8 mouse cellular contexts compared by ENCODE assay signal in genomic region chr9:114688953-114689407, GRCm38 (mm10). TPM values are rescaled to one million over a fixed set of nuclear protein-coding genes. Genes with fewer than 3 reads are reported as not detected.
DNase-seq lines count a peak whose midpoint lies in the region; ATAC-seq and TF ChIP-seq lines count a peak whose summit lies in the region.

No protein-coding gene starts in this region.

- H3K27ac ChIP-seq in layer of hippocampus, adult 2 months: peak overlapping the region; percentile 97
- H3K27ac ChIP-seq in bone marrow, adult 2 months (ENCODE audit: control insufficient read depth, insufficient read depth, low read depth, low read length, poor library complexity): peak overlapping the region; percentile 92
- peak overlapping the region; percentile 91 for H3K27ac ChIP-seq in forebrain, embryonic 16.5 days (ENCODE audit: low read length)

- H3K4me2 ChIP-seq in forebrain, embryonic 16.5 days (ENCODE audit: low read length): peak overlapping the region; percentile 67

- peak overlapping the region; percentile 98 for H3K4me3 ChIP-seq in layer of hippocampus, adult 2 months
- H3K4me3 ChIP-seq in bone marrow, adult 2 months (replicated peaks; ENCODE audit: control insufficient read depth, low read depth, low read length): peak overlapping the region; percentile 94
- H3K4me3 ChIP-seq in forebrain, embryonic 16.5 days (replicated peaks; ENCODE audit: low read length): peak overlapping the region; percentile 86

- no peaks in the 10 kb centered on the region for H3K27me3 ChIP-seq in forebrain, embryonic 16.5 days (replicated peaks; ENCODE audit: control insufficient read depth, insufficient read depth, low read length)

- TF ChIP-seq POLR2A in bone marrow, adult 2 months (IDR thresholded peaks at IDR 0.05; ENCODE audit: borderline replicate concordance, control insufficient read depth, low read depth, low read length): no peak

- DNase-seq in layer of hippocampus, adult 2 months (ENCODE audit: low spot score in 2 of 2): no peak
- DNase-seq in layer of hippocampus, adult 11-12 months (ENCODE audit: low spot score): no peak
- DNase-seq in liver: peak; percentile 85
- no peak for DNase-seq in gastrocnemius, postnatal 10 days
- DNase-seq in B cell, adult 2 months: no peak

- peak overlapping the region; percentile 96 for H3K9ac ChIP-seq in forebrain, embryonic 16.5 days (replicated peaks; ENCODE audit: low read depth, low read length)

- no peaks in the 10 kb centered on the region for H3K9me3 ChIP-seq in forebrain, embryonic 16.5 days (ENCODE audit: control insufficient read depth, low read length)

- no peak for TF ChIP-seq CTCF in layer of hippocampus, adult 2 months (conservative IDR thresholded peaks at IDR 0.05)
- TF ChIP-seq CTCF in bone marrow, adult 2 months (IDR thresholded peaks at IDR 0.05; ENCODE audit: control insufficient read depth, insufficient read depth, low read length): no peak

- under 1% methylated on average over 50 of the region's 50 CpGs for WGBS in bone marrow, adult 2 months
- 0% methylated on average over 50 of the region's 50 CpGs for WGBS in forebrain, embryonic 16.5 days

- peak; percentile 71 for ATAC-seq in forebrain, embryonic 16.5 days
- 0 out of 2 replicates have a peak, but pooled peaks have one; percentile 9 for ATAC-seq in monocyte, adult 5-6 weeks (replicated peaks; ENCODE audit: insufficient number of reproducible peaks, low FRiP score, low TSS enrichment, poor library complexity, severe bottlenecking)

- H3K36me3 ChIP-seq in forebrain, embryonic 16.5 days (ENCODE audit: control insufficient read depth, insufficient read depth): peaks cover 10% of the 10 kb centered on the region

- peaks cover 4% of the 10 kb centered on the region; the same call in 1 of the 2 replicates for H3K4me1 ChIP-seq in bone marrow, adult 2 months (ENCODE audit: control insufficient read depth, insufficient read depth, low read length)
- peaks cover 22% of the 10 kb centered on the region for H3K4me1 ChIP-seq in forebrain, embryonic 16.5 days (replicated peaks; ENCODE audit: control insufficient read depth, insufficient read depth, low read length)

RNA-seq across cellular contexts. Expression of gene Dync1li1, which starts 0.4 kb away (rescaled TPM):
- 10 to 100 TPM; 96.5 to 97.1 TPM for total RNA-seq in layer of hippocampus, adult 2 months (2021)
- polyA plus RNA-seq in bone marrow, adult 2 months (2011; ENCODE audit: insufficient read depth, insufficient read length, low replicate concordance, missing spikeins): 17.9 and 25.0 TPM in 2 replicates
- 92.9 and 110 TPM in 2 replicates for polyA plus RNA-seq in forebrain, embryonic 16.5 days (2015; fragmentation: Nextera tagmentation; extraction: Ambion mirVana)
- total RNA-seq in monocyte, adult 5-6 weeks (2017): 66.7 to 93.5 TPM (median 91.6 TPM) in 3 replicates
- total RNA-seq in gastrocnemius, postnatal 10 days (2021): 10 to 100 TPM; 37.9 to 38.4 TPM

RNA-seq across cellular contexts. Expression of gene Cmtm6, which starts 41.9 kb away (rescaled TPM):
- total RNA-seq in layer of hippocampus, adult 2 months (2021): 10 to 100 TPM; 19.2 to 25.6 TPM
- 12.4 and 21.3 TPM in 2 replicates for polyA plus RNA-seq in bone marrow, adult 2 months (2011; ENCODE audit: insufficient read depth, insufficient read length, low replicate concordance, missing spikeins)
- polyA plus RNA-seq in forebrain, embryonic 16.5 days (2015; fragmentation: Nextera tagmentation; extraction: Ambion mirVana): 23.2 and 30.2 TPM in 2 replicates
- 131 to 163 TPM (median 138 TPM) in 3 replicates for total RNA-seq in monocyte, adult 5-6 weeks (2017)
- 10 to 100 TPM; 15.9 to 18.8 TPM for total RNA-seq in gastrocnemius, postnatal 10 days (2021)

RNA-seq across cellular contexts. Expression of gene Cnot10, which starts 49.0 kb away (rescaled TPM):
- total RNA-seq in layer of hippocampus, adult 2 months (2021): 10 to 100 TPM; 51.4 to 56.1 TPM
- polyA plus RNA-seq in bone marrow, adult 2 months (2011; ENCODE audit: insufficient read depth, insufficient read length, low replicate concordance, missing spikeins): 20.6 and 34.5 TPM in 2 replicates
- 61.2 and 64.0 TPM in 2 replicates for polyA plus RNA-seq in forebrain, embryonic 16.5 days (2015; fragmentation: Nextera tagmentation; extraction: Ambion mirVana)
- total RNA-seq in monocyte, adult 5-6 weeks (2017): 32.0 to 44.8 TPM (median 42.1 TPM) in 3 replicates
- 10 to 100 TPM; 18.8 to 22.9 TPM for total RNA-seq in gastrocnemius, postnatal 10 days (2021)
